Mouse (Mus musculus): ENCODE data around the gene Gab2.

DNA sequence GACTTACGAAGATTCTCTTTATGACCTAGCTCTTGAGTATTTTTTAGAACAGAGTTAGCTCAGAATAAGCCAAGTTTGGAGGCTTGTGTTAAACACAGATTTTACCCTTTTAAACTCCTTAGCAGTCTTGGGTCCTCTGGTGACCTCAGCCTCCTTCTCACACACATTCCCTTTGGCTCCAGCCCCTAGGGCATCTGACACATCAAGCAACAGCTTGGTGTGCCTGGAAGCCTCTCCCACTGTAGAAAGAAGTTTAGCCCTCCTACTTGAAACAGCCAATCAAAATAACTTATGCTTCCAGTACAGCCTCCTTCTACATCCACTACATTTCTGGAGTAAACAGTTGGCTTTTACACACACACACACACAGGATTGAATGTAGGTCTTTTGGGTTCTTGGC lies 2.8 kb downstream of the Gab2 start:
- TF ChIP-seq CTCF (conservative IDR thresholded peaks at IDR 0.05 in 1 of 2, IDR thresholded peaks at IDR 0.05 in 1 of 2; ENCODE audit: low read depth in 2 of 2, low read length in 2 of 2) (no peak), CHD1 (IDR thresholded peaks at IDR 0.05; ENCODE audit: low read depth, low read length) (no peak), KAT2A (IDR thresholded peaks at IDR 0.05; ENCODE audit: insufficient replicate concordance, low read length) (no peak), MYC (IDR thresholded peaks at IDR 0.05; ENCODE audit: low read depth, low read length) (no peak), MAFK (IDR thresholded peaks at IDR 0.05; ENCODE audit: insufficient replicate concordance, low read length) (no peak), MEF2A (IDR thresholded peaks at IDR 0.05; ENCODE audit: borderline replicate concordance, low read depth, low read length) (no peak), TCF12 (IDR thresholded peaks at IDR 0.05; ENCODE audit: low read depth, low read length) (no peak), EP300 (IDR thresholded peaks at IDR 0.05; ENCODE audit: low read length) (no peak), POLR2AphosphoS2 (IDR thresholded peaks at IDR 0.05; ENCODE audit: low read depth, low read length) (no peak)
